Mouse (Mus musculus) embryo, embryonic 11.5 days (tissue): ENCODE results near the gene Copg2.

ENCODE experiments used
- DNase-seq: peaks from one replicate; pipeline ENCODE4 v3.0.0-alpha.2; 2012; ENCODE audit warnings: low read depth, low spot score

Copg2 gene

GRCm38 (mm10) chr6:30734988-30735727 lies 161.4 kb downstream of the Copg2 start:
- DNase-seq = no peak

DNA sequence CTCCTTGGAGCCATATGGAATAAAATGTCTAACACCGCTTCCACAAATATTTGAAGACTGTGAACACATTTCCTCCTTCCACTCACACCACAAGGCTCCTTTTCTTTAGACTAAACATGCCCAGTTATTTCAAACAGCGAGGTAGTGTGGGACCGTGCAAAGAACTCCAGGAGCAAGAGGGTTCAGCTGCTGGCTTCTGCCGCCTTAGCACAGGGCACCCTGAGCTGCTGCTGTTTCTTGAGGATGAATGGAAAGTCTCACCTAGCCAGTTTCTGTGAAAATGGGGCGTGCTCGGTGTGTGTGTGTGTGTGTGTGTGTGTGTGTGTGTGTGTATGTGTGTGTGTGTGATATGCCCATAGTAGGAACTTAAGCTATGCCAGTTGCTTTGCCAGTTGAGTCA lies 162.1 kb downstream of the Copg2 start:
- no peak for DNase-seq

- DNase-seq = no peak
Measured at GRCm38 (mm10) chr6:30732571-30733130, 163.9 kb downstream of the Copg2 start.

- no peak for DNase-seq
Measured at GRCm38 (mm10) chr6:30730301-30730971, 166.2 kb downstream of the Copg2 start.

DNA sequence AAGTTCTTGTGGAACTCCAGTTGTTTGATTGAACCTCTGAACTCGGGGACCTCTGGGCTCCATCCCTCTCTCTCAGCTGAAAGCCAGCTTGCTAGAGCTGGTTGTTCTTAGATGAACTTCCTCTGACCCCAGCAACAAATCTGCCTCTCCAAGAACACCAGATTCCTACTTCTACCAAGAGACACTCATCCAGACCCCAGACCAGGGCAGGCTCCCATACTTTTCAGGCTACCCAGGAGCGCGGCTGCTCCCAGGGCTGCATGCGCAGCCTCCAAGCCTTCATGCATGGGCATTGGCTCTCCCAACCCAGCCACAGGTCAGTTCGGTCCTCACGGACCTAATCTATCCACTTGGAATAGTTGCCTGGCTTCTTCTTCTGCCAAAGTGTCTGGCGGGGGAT lies 173.3 kb downstream of the Copg2 start, which contains the start of gene Mest:
Gene Mest, plus strand, starts transcription at position 217 of the 400 bp plus-strand sequence.
- no peak for DNase-seq

GRCm38 (mm10) chr6:30722385-30723164 lies 174.0 kb downstream of the Copg2 start:
- DNase-seq = no peak

- DNase-seq = no peak
Measured at GRCm38 (mm10) chr6:30716796-30717195, 179.8 kb downstream of the Copg2 start.

- DNase-seq = no peak
Measured at GRCm38 (mm10) chr6:30714891-30715471, 181.6 kb downstream of the Copg2 start.

DNA sequence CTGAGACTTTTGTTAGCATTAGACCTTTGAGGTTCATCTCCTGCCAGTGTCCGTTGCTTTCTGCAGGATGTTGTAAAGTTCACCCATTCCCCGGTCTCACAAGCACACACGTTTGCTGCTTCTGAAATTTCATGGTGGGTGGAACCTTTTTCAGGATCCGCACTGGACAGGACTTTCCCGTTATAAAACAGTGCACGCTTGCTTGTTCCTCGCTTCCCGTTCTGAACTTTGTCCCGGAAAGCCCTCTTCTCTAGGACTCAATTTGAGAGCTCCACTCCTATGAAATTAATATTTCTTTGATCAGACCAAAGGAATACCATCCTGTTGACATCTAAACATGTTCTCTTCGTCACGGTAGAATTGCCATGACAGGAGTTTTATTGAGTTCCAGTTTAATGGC lies 182.7 kb downstream of the Copg2 start:
- no peak for DNase-seq

GRCm38 (mm10) chr6:30713455-30713854 lies 183.1 kb downstream of the Copg2 start:
- no peak for DNase-seq

DNA sequence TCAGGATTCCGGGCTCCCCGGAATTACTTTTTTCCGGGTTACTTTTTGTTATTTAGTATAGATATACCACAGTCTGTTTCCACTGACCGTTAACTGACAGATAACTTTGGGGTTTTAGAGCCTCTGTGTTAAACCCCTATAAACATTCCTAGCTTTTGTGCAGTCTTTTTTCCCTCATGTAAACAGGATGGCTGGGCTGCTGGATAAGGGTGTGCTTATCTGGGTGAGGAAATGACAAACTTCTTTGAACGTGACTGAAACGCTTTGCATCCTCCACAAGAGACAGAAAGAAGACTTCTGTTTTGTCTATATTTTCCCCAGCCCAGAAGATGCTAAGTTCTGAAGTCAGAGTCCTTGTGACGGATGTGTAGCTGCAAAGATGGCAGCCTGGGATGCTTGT lies 184.1 kb downstream of the Copg2 start:
- no peak for DNase-seq

DNA sequence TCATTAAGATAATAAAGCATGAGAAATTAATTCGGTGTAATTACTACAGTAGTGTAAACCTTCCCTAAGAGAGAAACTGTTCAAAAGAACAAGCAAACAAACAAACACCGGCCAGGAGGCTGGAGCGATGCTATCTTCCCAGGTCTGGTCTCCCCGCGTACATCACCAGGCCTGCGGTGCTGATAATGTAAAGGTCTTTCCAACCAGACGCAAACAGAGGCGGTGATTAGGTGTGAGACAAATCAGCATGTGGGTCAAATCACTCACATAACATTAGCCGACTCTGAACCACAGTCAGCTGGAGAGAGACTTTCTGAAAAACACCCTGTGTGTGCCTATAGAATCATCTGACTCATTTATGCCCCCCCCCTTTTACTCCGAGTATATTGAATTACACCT lies 185.2 kb downstream of the Copg2 start:
- no peak for DNase-seq

DNA sequence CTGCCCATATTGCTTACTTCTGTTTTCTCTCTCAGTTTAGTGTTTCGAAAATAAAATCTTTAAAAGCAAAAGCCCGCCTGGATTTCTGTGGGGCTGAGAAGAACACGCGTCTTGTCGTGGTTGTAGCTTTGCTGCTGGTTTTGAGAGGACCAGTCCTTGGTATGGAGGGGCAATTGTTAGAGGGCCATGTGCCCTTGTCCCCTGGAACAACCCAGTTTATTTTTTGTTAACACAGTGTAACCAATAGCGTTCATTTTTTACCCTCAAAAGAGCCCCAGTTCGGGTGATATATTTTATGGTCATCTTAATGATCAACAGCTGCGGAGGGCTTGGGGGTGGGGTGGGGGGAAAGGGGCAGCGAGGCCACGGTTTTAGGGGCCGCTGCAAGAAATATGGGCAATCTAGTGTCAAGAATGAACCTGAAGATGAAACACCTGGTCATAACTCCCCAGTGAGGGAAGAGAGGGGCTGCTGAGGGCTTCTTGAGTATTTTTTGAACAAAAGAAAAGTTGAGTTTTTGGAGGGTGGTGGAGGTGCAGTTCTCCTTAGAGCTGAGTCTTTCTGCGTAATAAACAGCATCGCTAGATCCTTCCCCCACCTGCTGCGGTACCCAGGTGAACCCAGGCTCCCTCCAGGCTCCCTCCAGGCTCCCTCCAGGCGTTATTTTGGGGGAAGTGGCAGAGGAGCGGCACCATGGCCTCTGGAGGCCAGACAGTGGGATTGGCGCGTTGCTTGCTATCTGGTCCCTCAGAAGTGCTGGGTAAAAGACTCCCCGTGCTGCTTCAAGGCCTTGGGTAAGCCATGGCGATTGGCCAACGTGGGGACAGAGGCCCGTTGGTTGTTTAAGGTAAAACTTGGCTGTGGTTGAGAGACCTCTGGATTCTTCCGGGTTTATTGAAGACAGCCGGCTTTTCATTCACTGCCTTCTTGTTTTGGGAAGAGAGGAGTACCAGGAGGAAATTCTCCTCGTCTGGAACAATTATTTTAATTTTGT lies 185.9 kb downstream of the Copg2 start:
- DNase-seq = no peak

- no peak for DNase-seq
Measured at GRCm38 (mm10) chr6:30709115-30709514, 187.5 kb downstream of the Copg2 start.

DNA sequence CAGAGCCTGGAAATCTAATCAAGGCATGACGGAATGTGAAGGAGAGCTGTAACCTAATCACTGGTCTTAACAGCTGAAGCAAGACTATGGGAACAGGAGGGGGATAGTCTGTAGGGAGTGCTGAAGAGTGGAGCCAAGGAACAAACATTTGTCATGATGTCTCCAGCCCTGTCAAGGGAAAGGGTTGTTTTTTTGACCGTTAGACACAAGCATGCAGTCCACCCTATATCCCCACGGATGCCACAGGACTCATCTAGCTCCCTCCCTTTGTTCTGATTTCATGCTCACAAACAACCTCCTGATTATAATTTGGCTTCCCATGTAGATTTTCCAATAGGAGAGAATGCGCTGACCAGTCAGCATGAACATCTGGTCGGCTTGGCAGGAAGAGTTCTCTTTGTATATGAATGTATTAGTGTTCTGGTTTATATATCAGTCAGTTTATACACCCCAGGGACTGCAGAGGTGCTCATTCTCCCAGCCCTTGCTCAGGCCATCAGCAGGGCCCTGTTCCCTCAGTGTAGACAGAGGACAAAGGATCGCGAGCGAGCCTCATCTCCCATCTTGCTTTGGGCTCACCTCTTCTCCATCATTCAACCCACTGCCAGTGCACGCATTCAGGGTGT lies 192.5 kb downstream of the Copg2 start:
- no peak for DNase-seq

DNA sequence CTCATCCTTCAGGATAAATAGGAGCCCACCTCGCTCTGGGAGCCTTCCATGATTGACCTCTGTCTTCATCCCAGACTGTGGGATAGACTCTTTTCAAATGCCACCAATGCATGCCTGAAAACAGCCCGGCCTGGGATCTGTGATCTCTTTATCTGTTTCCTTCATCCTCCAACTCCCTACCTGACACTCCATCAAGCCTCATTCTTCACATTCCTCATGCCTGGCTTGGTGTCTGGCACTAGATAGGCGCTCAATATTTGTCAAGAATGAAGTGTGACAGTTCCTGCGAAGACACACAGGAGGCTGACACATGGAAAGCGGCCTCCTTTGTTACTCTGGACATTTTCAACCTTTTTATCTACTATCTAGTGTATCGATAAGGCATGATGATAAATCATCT lies 193.1 kb downstream of the Copg2 start:
- DNase-seq = no peak

- no peak for DNase-seq
Measured at GRCm38 (mm10) chr6:30702881-30703280, 193.7 kb downstream of the Copg2 start.

GRCm38 (mm10) chr6:30700182-30700581 lies 196.4 kb downstream of the Copg2 start:
- no peak for DNase-seq

DNA sequence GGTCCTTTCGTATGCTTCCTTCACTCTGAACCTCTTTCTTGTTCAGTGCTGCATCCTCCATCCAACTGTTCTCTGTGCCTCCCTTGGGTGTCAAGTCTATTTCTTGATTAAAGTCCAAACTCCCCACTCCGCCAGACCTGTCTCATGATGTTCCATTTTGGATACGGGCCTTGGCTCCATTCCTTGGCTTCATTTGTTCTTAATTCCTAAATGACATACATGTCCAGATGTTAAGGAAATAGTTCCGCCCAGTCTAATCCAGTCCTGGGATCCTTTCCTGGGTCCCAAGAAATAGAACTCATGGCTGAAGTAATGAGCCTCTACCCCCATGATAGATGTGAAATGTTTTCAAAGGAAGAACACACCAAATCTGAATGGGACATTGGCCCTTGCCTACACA lies 198.6 kb downstream of the Copg2 start:
- no peak for DNase-seq
